Mouse (Mus musculus) intestine, postnatal 0 days (tissue): ENCODE measurements at regions not wholly inside any gene's neighbourhood (a gene's known extent, or its start where the extent isn't known, plus 50 kb on each side); places are given as distances from the start of the nearest gene placed in this dataset.

ENCODE experiments used
- ATAC-seq: fragments of 200-750 bp; cut with Nextera tagmentation; 2 replicates; pipeline ENCODE4 v1.8.0; 2017; ENCODE audit warnings: mild to moderate bottlenecking, moderate TSS enrichment, moderate library complexity
- H3K27ac ChIP-seq: fragments of 300-500 bp; sonication (generic); 2 replicates; pipeline ENCODE4 v1.5.1; 2014; ENCODE audit warnings: mild to moderate bottlenecking, low read depth, low read length, moderate library complexity
- H3K27me3 ChIP-seq: fragments of 300-500 bp; sonication (generic); replicated peaks from 2 replicates; pipeline ENCODE4 v1.6.1; 2014; ENCODE audit warnings: low read length, mixed read lengths; ENCODE audit not compliant: control insufficient read depth, insufficient read depth
- H3K36me3 ChIP-seq: fragments of 300-500 bp; sonication (generic); 2 replicates; pipeline ENCODE4 v1.6.1; 2014; ENCODE audit warnings: mild to moderate bottlenecking, moderate library complexity; ENCODE audit not compliant: control insufficient read depth, insufficient read depth
- H3K4me1 ChIP-seq: fragments of 300-500 bp; sonication (generic); replicated peaks from 2 replicates; pipeline ENCODE4 v1.6.1; 2014; ENCODE audit warnings: antibody characterized with exemption, low read length, mixed read lengths; ENCODE audit not compliant: control insufficient read depth, insufficient read depth
- H3K4me2 ChIP-seq: fragments of 300-500 bp; sonication (generic); replicated peaks from 2 replicates; pipeline ENCODE4 v1.6.1; 2014; ENCODE audit warnings: low read depth, mild to moderate bottlenecking, moderate library complexity
- H3K4me3 ChIP-seq: fragments of 300-500 bp; sonication (generic); 2 replicates; pipeline ENCODE4 v1.5.1; 2014; ENCODE audit warnings: low read depth, low read length
- H3K9ac ChIP-seq: fragments of 300-500 bp; sonication (generic); 2 replicates; pipeline ENCODE4 v1.6.1; 2014; ENCODE audit warnings: mild to moderate bottlenecking, low read depth, low read length
- H3K9me3 ChIP-seq: fragments of 300-500 bp; sonication (generic); 2 replicates; pipeline ENCODE4 v1.6.1; 2016; ENCODE audit warnings: mixed run types; ENCODE audit not compliant: control insufficient read depth
- CTCF ChIP-seq: sonication (generic); IDR thresholded peaks from 2 replicates; pipeline ENCODE4 v1.5.1; 2016; ENCODE audit warnings: low read depth, mild to moderate bottlenecking, control low read depth, antibody characterized with exemption, moderate library complexity
- WGBS: fragments of 180-500 bp; shearing (Covaris S2); extraction: QIAGEN DNeasy Blood & Tissue Kit; methylation state at CpG from one replicate; pipeline ENCODE4 v1.1.7; 2014; 5-methylcytosine and 5-hydroxymethylcytosine counted together

- no peak overlapping the region for H3K4me3 ChIP-seq
- no peaks in the 10 kb centered on the region for H3K36me3 ChIP-seq
- no peak for TF ChIP-seq CTCF
- H3K27ac ChIP-seq = no peak overlapping the region
- no peaks in the 10 kb centered on the region for H3K27me3 ChIP-seq
- H3K4me1 ChIP-seq = no peaks in the 10 kb centered on the region
- H3K9ac ChIP-seq = no peak overlapping the region
- H3K9me3 ChIP-seq = no peaks in the 10 kb centered on the region
- WGBS = 75% methylated on average over 6 of the region's 6 CpGs
- ATAC-seq = no peak
- no peak overlapping the region for H3K4me2 ChIP-seq
Observed at GRCm38 (mm10) chr12:30510861-30511260, 73.4 kb upstream of the Tmem18 start.

- Histone ChIP-seq H3K36me3 (no peaks in the 10 kb centered on the region), H3K4me1 (no peaks in the 10 kb centered on the region), H3K27ac (no peak overlapping the region), H3K9me3 (no peaks in the 10 kb centered on the region), H3K27me3 (no peaks in the 10 kb centered on the region), H3K9ac (no peak overlapping the region), H3K4me3 (no peak overlapping the region), H3K4me2 (no peak overlapping the region)
- ATAC-seq = no peak
- 74% methylated on average over 5 of the region's 5 CpGs for WGBS
- TF ChIP-seq CTCF = no peak
Observed at GRCm38 (mm10) chr12:30483370-30483769, 100.9 kb upstream of the Tmem18 start.

GRCm38 (mm10) chr12:30473473-30473815 lies 100.3 kb upstream of the Sntg2 start:
- Histone ChIP-seq H3K27me3 (no peaks in the 10 kb centered on the region), H3K4me1 (no peaks in the 10 kb centered on the region), H3K9me3 (no peaks in the 10 kb centered on the region), H3K9ac (no peak overlapping the region), H3K4me3 (no peak overlapping the region), H3K36me3 (no peaks in the 10 kb centered on the region), H3K27ac (no peak overlapping the region), H3K4me2 (no peak overlapping the region)
- ATAC-seq = no peak
- no peak for TF ChIP-seq CTCF
- WGBS = 59% methylated on average over 4 of the region's 4 CpGs

- H3K36me3 ChIP-seq = no peaks in the 10 kb centered on the region
- ATAC-seq = no peak
- H3K4me3 ChIP-seq = no peak overlapping the region
- H3K27me3 ChIP-seq = no peaks in the 10 kb centered on the region
- no peaks in the 10 kb centered on the region for H3K4me1 ChIP-seq
- no peak overlapping the region for H3K9ac ChIP-seq
- no peak overlapping the region for H3K4me2 ChIP-seq
- TF ChIP-seq CTCF = no peak
- no peak overlapping the region for H3K27ac ChIP-seq
- 62% methylated on average over 10 of the region's 10 CpGs for WGBS
- no peaks in the 10 kb centered on the region for H3K9me3 ChIP-seq
Observed at GRCm38 (mm10) chr12:30472743-30473472, 99.7 kb upstream of the Sntg2 start.

- WGBS = 78% methylated on average over 7 of the region's 7 CpGs
- no peak for ATAC-seq
Observed at GRCm38 (mm10) chr12:30467186-30467585, 94.0 kb upstream of the Sntg2 start.

GRCm38 (mm10) chr12:30450614-30451013 lies 77.4 kb upstream of the Sntg2 start:
- Histone ChIP-seq H3K27ac (no peak overlapping the region), H3K36me3 (no peaks in the 10 kb centered on the region), H3K4me1 (no peaks in the 10 kb centered on the region), H3K4me3 (no peak overlapping the region), H3K9ac (no peak overlapping the region), H3K4me2 (no peak overlapping the region), H3K9me3 (no peaks in the 10 kb centered on the region), H3K27me3 (no peaks in the 10 kb centered on the region)
- peak; percentile 61 for TF ChIP-seq CTCF
- ATAC-seq = no peak

More at GRCm38 (mm10) chr12:30467186-30467585, 94.0 kb upstream of the Sntg2 start:
- Histone ChIP-seq H3K9ac (no peak overlapping the region), H3K4me1 (no peaks in the 10 kb centered on the region), H3K27ac (no peak overlapping the region), H3K4me2 (no peak overlapping the region), H3K4me3 (no peak overlapping the region), H3K27me3 (no peaks in the 10 kb centered on the region), H3K36me3 (no peaks in the 10 kb centered on the region), H3K9me3 (no peaks in the 10 kb centered on the region)
- TF ChIP-seq CTCF = no peak

GRCm38 (mm10) chr12:30434892-30435291 lies 61.7 kb upstream of the Sntg2 start:
- WGBS = 47% methylated on average over 8 of the region's 8 CpGs
- H3K4me2 ChIP-seq = no peak overlapping the region
- no peaks in the 10 kb centered on the region for H3K9me3 ChIP-seq
- no peak for ATAC-seq
- no peak for TF ChIP-seq CTCF
- no peaks in the 10 kb centered on the region for H3K36me3 ChIP-seq
- H3K27me3 ChIP-seq = no peaks in the 10 kb centered on the region
- H3K4me1 ChIP-seq = no peaks in the 10 kb centered on the region
- H3K27ac ChIP-seq = no peak overlapping the region
- H3K9ac ChIP-seq = no peak overlapping the region
- no peak overlapping the region for H3K4me3 ChIP-seq
